Mouse (Mus musculus): ENCODE data around the gene Jam3. TPM values are rescaled to one million over a fixed set of nuclear protein-coding genes. Genes with fewer than 3 reads are reported as not detected.

Gene Jam3
- polyA plus RNA-seq, 1 experiment from 2014 or later, result 144 TPM

GRCm38 (mm10) chr9:27136651-27137050, 18.6 kb downstream of the Jam3 start:
- H3K27ac ChIP-seq (replicated peaks), result no peak overlapping the region
- peaks cover 20% of the 10 kb centered on the region for H3K36me3 ChIP-seq
- H3K4me3 ChIP-seq, result no peak overlapping the region
- no peaks in the 10 kb centered on the region for H3K27me3 ChIP-seq
- no peak overlapping the region for H3K4me2 ChIP-seq (replicated peaks)
- H3K9me3 ChIP-seq, result 0 out of 2 replicates have a peak, but pooled peaks cover 2% of the 10 kb centered on the region
- H3K9ac ChIP-seq (replicated peaks), result no peak overlapping the region
- no peak for ATAC-seq (ENCODE audit: low FRiP score, low read depth)
- H3K4me1 ChIP-seq, result peaks cover 6% of the 10 kb centered on the region; the same call in 1 of the 2 replicates
- WGBS, result 89% methylated on average over 8 of the region's 8 CpGs

GRCm38 (mm10) chr9:27135372-27135771, 19.8 kb downstream of the Jam3 start:
- WGBS, result 94% methylated on average over 7 of the region's 7 CpGs
- Histone ChIP-seq H3K9me3 (0 out of 2 replicates have a peak, but pooled peaks cover 2% of the 10 kb centered on the region), H3K9ac (replicated peaks) (no peak overlapping the region), H3K4me1 (peaks cover 6% of the 10 kb centered on the region; the same call in 1 of the 2 replicates), H3K27me3 (no peaks in the 10 kb centered on the region), H3K36me3 (peaks cover 8% of the 10 kb centered on the region), H3K27ac (replicated peaks) (no peak overlapping the region), H3K4me2 (replicated peaks) (no peak overlapping the region), H3K4me3 (no peak overlapping the region)
- ATAC-seq (ENCODE audit: low FRiP score, low read depth), result no peak

GRCm38 (mm10) chr9:27134410-27134809, 20.8 kb downstream of the Jam3 start:
- H3K27me3 ChIP-seq, result no peaks in the 10 kb centered on the region
- peak; percentile 19; the same call in 1 of the 2 replicates for ATAC-seq (ENCODE audit: low FRiP score, low read depth)
- H3K9ac ChIP-seq (replicated peaks), result no peak overlapping the region
- H3K9me3 ChIP-seq, result no peaks in the 10 kb centered on the region
- H3K27ac ChIP-seq (replicated peaks), result no peak overlapping the region
- 83% methylated on average over 1 of the region's 1 CpGs for WGBS
- H3K4me3 ChIP-seq, result no peak overlapping the region
- 0 out of 2 replicates have a peak, but pooled peaks cover 2% of the 10 kb centered on the region for H3K36me3 ChIP-seq
- H3K4me2 ChIP-seq (replicated peaks), result no peak overlapping the region
- H3K4me1 ChIP-seq, result peaks cover 6% of the 10 kb centered on the region; the same call in 1 of the 2 replicates

DNA sequence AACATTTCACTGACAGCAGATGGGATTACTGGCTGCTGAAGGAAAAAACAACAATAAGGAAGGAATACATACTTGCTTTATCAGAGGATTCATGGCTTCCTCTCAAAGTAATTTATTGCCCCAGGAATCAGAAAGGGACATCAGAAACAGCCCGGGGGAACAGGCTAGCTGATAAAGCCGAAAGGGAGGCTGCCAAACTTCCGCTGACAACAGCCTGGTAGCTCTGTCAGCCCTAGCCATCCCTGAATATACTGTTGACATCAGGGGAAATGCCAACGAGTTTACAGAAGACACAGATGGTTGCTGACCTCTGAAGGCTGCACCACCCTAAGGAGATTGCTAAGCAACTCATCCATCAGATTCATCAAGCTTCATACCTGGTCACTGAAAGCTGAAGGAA, 26.6 kb downstream of the Jam3 start:
- Histone ChIP-seq H3K4me3 (no peak overlapping the region), H3K4me2 (replicated peaks) (no peak overlapping the region), H3K9me3 (no peaks in the 10 kb centered on the region), H3K27me3 (no peaks in the 10 kb centered on the region), H3K27ac (replicated peaks) (no peak overlapping the region), H3K9ac (replicated peaks) (no peak overlapping the region), H3K36me3 (0 out of 2 replicates have a peak, but pooled peaks cover 9% of the 10 kb centered on the region), H3K4me1 (peaks cover 24% of the 10 kb centered on the region)
- WGBS, result 91% methylated on average over 4 of the region's 4 CpGs
- no peak for ATAC-seq (ENCODE audit: low FRiP score, low read depth)

GRCm38 (mm10) chr9:27126543-27126942, 28.7 kb downstream of the Jam3 start:
- Histone ChIP-seq H3K27me3 (no peaks in the 10 kb centered on the region), H3K9ac (replicated peaks) (no peak overlapping the region), H3K36me3 (0 out of 2 replicates have a peak, but pooled peaks cover 7% of the 10 kb centered on the region), H3K4me3 (no peak overlapping the region), H3K4me2 (replicated peaks) (no peak overlapping the region), H3K27ac (replicated peaks) (no peak overlapping the region), H3K4me1 (peaks cover 35% of the 10 kb centered on the region), H3K9me3 (no peaks in the 10 kb centered on the region)
- ATAC-seq (ENCODE audit: low FRiP score, low read depth), result no peak
- 96% methylated on average over 6 of the region's 6 CpGs for WGBS

- ATAC-seq (ENCODE audit: low FRiP score, low read depth), result no peak
- 0 out of 2 replicates have a peak overlapping the region, but pooled peaks have one; percentile 10 for H3K27ac ChIP-seq (replicated peaks)
- H3K27me3 ChIP-seq, result no peaks in the 10 kb centered on the region
- H3K4me1 ChIP-seq, result peaks cover 37% of the 10 kb centered on the region
- no peaks in the 10 kb centered on the region for H3K9me3 ChIP-seq
- no peak overlapping the region for H3K9ac ChIP-seq (replicated peaks)
- 0 out of 2 replicates have a peak, but pooled peaks cover 7% of the 10 kb centered on the region for H3K36me3 ChIP-seq
- no peak overlapping the region for H3K4me2 ChIP-seq (replicated peaks)
- no peak overlapping the region for H3K4me3 ChIP-seq
- WGBS, result 64% methylated on average over 6 of the region's 6 CpGs
Observed at GRCm38 (mm10) chr9:27125450-27125849, 29.8 kb downstream of the Jam3 start.

GRCm38 (mm10) chr9:27123947-27124346, 31.3 kb downstream of the Jam3 start:
- WGBS, result 83% methylated on average over 2 of the region's 2 CpGs
- Histone ChIP-seq H3K9ac (replicated peaks) (no peak overlapping the region), H3K36me3 (0 out of 2 replicates have a peak, but pooled peaks cover 7% of the 10 kb centered on the region), H3K9me3 (no peaks in the 10 kb centered on the region), H3K27me3 (no peaks in the 10 kb centered on the region), H3K4me2 (replicated peaks) (no peak overlapping the region), H3K4me3 (no peak overlapping the region), H3K4me1 (peaks cover 37% of the 10 kb centered on the region), H3K27ac (replicated peaks) (no peak overlapping the region)
- no peak for ATAC-seq (ENCODE audit: low FRiP score, low read depth)

GRCm38 (mm10) chr9:27122963-27123362, 32.3 kb downstream of the Jam3 start:
- H3K27ac ChIP-seq (replicated peaks), result 0 out of 2 replicates have a peak overlapping the region, but pooled peaks have one; percentile 20
- H3K4me2 ChIP-seq (replicated peaks), result no peak overlapping the region
- no peak for ATAC-seq (ENCODE audit: low FRiP score, low read depth)

DNA sequence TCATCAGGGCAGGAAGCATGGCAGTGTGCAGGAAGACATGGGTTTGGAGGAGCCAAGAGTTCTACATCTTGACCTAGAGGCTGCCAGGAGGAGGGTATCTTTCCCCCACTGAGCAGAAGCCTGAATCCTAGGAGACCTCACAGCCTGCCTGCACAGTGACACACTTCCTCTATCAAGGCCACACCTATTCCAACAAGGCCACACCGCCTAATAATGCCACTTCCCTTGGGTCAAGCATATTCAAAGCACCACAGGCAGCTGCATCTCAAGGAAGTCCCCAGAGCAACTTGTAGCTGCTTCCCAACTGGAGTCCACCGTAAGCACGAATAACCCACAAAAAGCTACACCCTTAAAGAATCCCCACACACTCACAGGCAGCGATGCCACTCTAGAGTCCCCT, 33.1 kb downstream of the Jam3 start:
- Histone ChIP-seq H3K27ac (replicated peaks) (no peak overlapping the region), H3K27me3 (no peaks in the 10 kb centered on the region), H3K4me1 (peaks cover 37% of the 10 kb centered on the region), H3K9ac (replicated peaks) (no peak overlapping the region), H3K9me3 (no peaks in the 10 kb centered on the region), H3K36me3 (0 out of 2 replicates have a peak, but pooled peaks cover under 1% of the 10 kb centered on the region), H3K4me2 (replicated peaks) (no peak overlapping the region), H3K4me3 (no peak overlapping the region)
- no peak for ATAC-seq (ENCODE audit: low FRiP score, low read depth)
- WGBS, result 89% methylated on average over 4 of the region's 4 CpGs

More at GRCm38 (mm10) chr9:27122963-27123362, 32.3 kb downstream of the Jam3 start:
- 0 out of 2 replicates have a peak, but pooled peaks cover 7% of the 10 kb centered on the region for H3K36me3 ChIP-seq
- H3K9me3 ChIP-seq, result no peaks in the 10 kb centered on the region
- peaks cover 37% of the 10 kb centered on the region for H3K4me1 ChIP-seq
- H3K9ac ChIP-seq (replicated peaks), result no peak overlapping the region
- H3K4me3 ChIP-seq, result no peak overlapping the region
- 54% methylated on average over 4 of the region's 4 CpGs for WGBS
- H3K27me3 ChIP-seq, result no peaks in the 10 kb centered on the region

DNA sequence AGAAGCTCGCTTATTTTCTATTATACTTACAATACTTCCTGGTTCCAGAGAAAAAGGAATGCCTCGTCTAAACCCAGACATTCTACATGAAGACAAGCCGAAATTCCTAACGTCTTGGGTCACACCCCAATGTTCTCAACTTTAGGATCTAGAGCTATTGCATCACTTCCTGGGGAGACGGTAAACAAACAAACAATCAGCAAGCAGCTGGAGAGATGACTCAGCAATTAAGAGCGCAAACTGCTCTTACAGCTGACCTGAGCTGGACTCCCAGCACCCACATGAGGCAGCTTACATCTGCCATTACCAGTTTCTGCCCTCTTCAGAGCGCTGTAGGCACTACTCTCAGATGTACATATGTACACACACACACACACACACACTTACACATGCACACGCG, 34.0 kb downstream of the Jam3 start:
- Histone ChIP-seq H3K36me3 (no peaks in the 10 kb centered on the region), H3K4me2 (replicated peaks) (no peak overlapping the region), H3K4me3 (no peak overlapping the region), H3K9ac (replicated peaks) (no peak overlapping the region), H3K27me3 (no peaks in the 10 kb centered on the region), H3K9me3 (no peaks in the 10 kb centered on the region), H3K4me1 (peaks cover 37% of the 10 kb centered on the region), H3K27ac (replicated peaks) (no peak overlapping the region)
- no peak for ATAC-seq (ENCODE audit: low FRiP score, low read depth)
- WGBS, result 89% methylated on average over 9 of the region's 9 CpGs

- Histone ChIP-seq H3K4me2 (replicated peaks) (no peak overlapping the region), H3K9me3 (no peaks in the 10 kb centered on the region), H3K4me1 (peaks cover 10% of the 10 kb centered on the region), H3K4me3 (no peak overlapping the region), H3K9ac (replicated peaks) (no peak overlapping the region), H3K27ac (replicated peaks) (no peak overlapping the region), H3K36me3 (no peaks in the 10 kb centered on the region), H3K27me3 (no peaks in the 10 kb centered on the region)
- WGBS, result 92% methylated on average over 3 of the region's 3 CpGs
- no peak for ATAC-seq (ENCODE audit: low FRiP score, low read depth)
Observed at GRCm38 (mm10) chr9:27111756-27112155, 43.5 kb downstream of the Jam3 start.

- no peak for ATAC-seq (ENCODE audit: low FRiP score, low read depth)
- H3K9me3 ChIP-seq, result no peaks in the 10 kb centered on the region
- 77% methylated on average over 5 of the region's 5 CpGs for WGBS
Observed at GRCm38 (mm10) chr9:27110681-27111080, 44.5 kb downstream of the Jam3 start.

More at GRCm38 (mm10) chr9:27110681-27111080, 44.5 kb downstream of the Jam3 start:
- no peak overlapping the region for H3K4me2 ChIP-seq (replicated peaks)
- peaks cover 1% of the 10 kb centered on the region for H3K36me3 ChIP-seq
- peaks cover 10% of the 10 kb centered on the region for H3K4me1 ChIP-seq
- no peak overlapping the region for H3K4me3 ChIP-seq
- no peak overlapping the region for H3K27ac ChIP-seq (replicated peaks)
- H3K27me3 ChIP-seq, result no peaks in the 10 kb centered on the region
- no peak overlapping the region for H3K9ac ChIP-seq (replicated peaks)

Measured in midbrain, embryonic 12.5 days (tissue).